Mouse (Mus musculus): ENCODE data around the gene Ermard.
"Not testable (repeated sequence)": the region's sequence is repeated elsewhere in the genome, so short reads cannot be mapped to it uniquely, and the experiment has no call there.

- TF ChIP-seq CTCF, EP300 (IDR thresholded peaks at IDR 0.05; ENCODE audit: low read depth): not testable (repeated sequence)
Measured at GRCm38 (mm10) chr17:15024502-15025193, 16.4 kb upstream of the Ermard start.
